Mouse (Mus musculus) granulocyte monocyte progenitor cell, adult 5-6 weeks (primary cell): Measurements from ENCODE around the gene Arid5b. TPM values are rescaled to one million over a fixed set of nuclear protein-coding genes. Genes with fewer than 3 reads are reported as not detected.
A peak's percentile ranks its signal among the peaks of the same experiment; 100 is the strongest.

ENCODE experiments used
- ATAC-seq: replicated peaks from 2 replicates; pipeline ENCODE4 v1.8.0; 2016; ENCODE audit warnings: mild to moderate bottlenecking, moderate TSS enrichment, inconsistent platforms; ENCODE audit not compliant: poor library complexity, severe bottlenecking
- total RNA-seq, 2 experiments: library from RNA; stranded (forward) in 1 of 2; stranded (reverse) in 1 of 2; fragments of 200-712, 200-1000 nt in 1 of 2; fragments of >200 nt in 1 of 2; fragmentation: Nextera tagmentation in 1 of 2; gene quantifications; 2 replicates each; pipeline ENCODE4 v1.2.3; 2014 to 2017

Gene Arid5b
- total RNA-seq (2014; fragmentation: Nextera tagmentation) (28.4 and 33.7 TPM in 2 replicates), total RNA-seq (2017) (14.1 and 14.8 TPM in 2 replicates)

GRCm38 (mm10) chr10:68278632-68279361, at the start of gene Arid5b:
Gene Arid5b (minus strand): TSS chr10:68278740.
- ATAC-seq, result no peak

GRCm38 (mm10) chr10:68325378-68325777, 46.8 kb upstream of the Arid5b start:
- no peak for ATAC-seq

GRCm38 (mm10) chr10:68324061-68324460, 45.5 kb upstream of the Arid5b start:
- no peak for ATAC-seq

GRCm38 (mm10) chr10:68323167-68323566, 44.6 kb upstream of the Arid5b start:
- no peak for ATAC-seq

- no peak for ATAC-seq
These were observed 42.4 kb upstream of the Arid5b start for GRCm38 (mm10) chr10:68320986-68321385.

GRCm38 (mm10) chr10:68320496-68320895, 42.0 kb upstream of the Arid5b start:
- no peak for ATAC-seq

GRCm38 (mm10) chr10:68319438-68319837, 40.9 kb upstream of the Arid5b start:
- ATAC-seq, result no peak

- no peak for ATAC-seq
These were observed 40.0 kb upstream of the Arid5b start for GRCm38 (mm10) chr10:68318438-68318979.

GRCm38 (mm10) chr10:68312734-68313133, 34.2 kb upstream of the Arid5b start:
- ATAC-seq, result peak; percentile 66

- ATAC-seq, result peak; percentile 91
These were observed 22.5 kb upstream of the Arid5b start for GRCm38 (mm10) chr10:68301013-68301412.

- ATAC-seq, result no peak
These were observed 10.9 kb upstream of the Arid5b start for GRCm38 (mm10) chr10:68289465-68289864.

GRCm38 (mm10) chr10:68282466-68283391, 4.2 kb upstream of the Arid5b start:
- peak; percentile 64 for ATAC-seq

GRCm38 (mm10) chr10:68281775-68282106, 3.2 kb upstream of the Arid5b start:
- ATAC-seq, result no peak

GRCm38 (mm10) chr10:68281076-68281774, 2.7 kb upstream of the Arid5b start:
- ATAC-seq, result no peak

GRCm38 (mm10) chr10:68279516-68280501, 1.3 kb upstream of the Arid5b start:
- ATAC-seq, result peak; percentile 25

GRCm38 (mm10) chr10:68277671-68278151, 829 bp downstream of the Arid5b start:
- peak; percentile 13; the same call in 1 of the 2 replicates for ATAC-seq

- ATAC-seq, result peak; percentile 35
These were observed 1.5 kb downstream of the Arid5b start for GRCm38 (mm10) chr10:68276976-68277441.

GRCm38 (mm10) chr10:68276350-68276975, 2.1 kb downstream of the Arid5b start:
- ATAC-seq, result peak; percentile 34
